Mouse (Mus musculus): Measurements from ENCODE around the gene Ckm.
A peak's percentile ranks its signal among the peaks of the same experiment; 100 is the strongest.

Gene Ckm

DNA sequence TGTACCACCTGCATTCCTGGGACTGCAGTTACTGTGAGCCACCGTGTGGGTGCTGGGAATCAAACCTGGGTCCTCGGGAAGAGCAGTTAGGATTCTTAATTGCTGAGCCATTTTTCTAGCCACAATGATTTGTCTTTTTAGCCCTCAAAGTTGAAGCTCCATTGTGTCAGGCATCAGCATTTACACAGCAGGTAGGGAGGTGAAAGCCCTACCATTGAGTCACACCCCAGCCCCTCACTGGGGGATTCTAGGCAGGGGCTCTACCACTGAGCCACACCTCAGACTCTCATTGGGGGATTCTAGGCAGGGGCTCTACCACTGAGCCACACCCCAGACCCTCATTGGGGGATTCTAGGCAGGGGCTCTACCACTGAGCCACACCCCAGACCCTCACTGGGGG is 31.7 kb downstream of the Ckm start:
- no peak for DNase-seq

DNA sequence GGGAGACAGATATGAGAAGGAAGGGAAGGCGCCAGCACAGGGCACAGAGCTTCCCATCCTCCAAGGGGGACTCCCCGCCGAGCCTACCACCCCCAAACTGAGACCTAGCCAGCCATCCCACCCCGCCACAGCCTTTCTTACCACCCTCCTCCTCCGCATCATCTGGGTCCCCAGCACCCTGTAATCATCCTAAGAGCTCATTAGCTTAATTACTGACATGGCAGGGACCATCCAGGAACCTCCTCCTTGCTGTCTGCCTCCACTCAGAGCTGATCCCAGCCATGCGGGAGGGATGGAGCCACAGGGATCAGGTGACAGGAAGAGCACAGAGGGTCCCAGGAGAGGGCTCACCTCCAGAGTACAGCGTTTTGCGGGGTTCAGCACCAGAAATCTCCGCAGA is 32.5 kb downstream of the Ckm start:
- no peak for DNase-seq

DNA sequence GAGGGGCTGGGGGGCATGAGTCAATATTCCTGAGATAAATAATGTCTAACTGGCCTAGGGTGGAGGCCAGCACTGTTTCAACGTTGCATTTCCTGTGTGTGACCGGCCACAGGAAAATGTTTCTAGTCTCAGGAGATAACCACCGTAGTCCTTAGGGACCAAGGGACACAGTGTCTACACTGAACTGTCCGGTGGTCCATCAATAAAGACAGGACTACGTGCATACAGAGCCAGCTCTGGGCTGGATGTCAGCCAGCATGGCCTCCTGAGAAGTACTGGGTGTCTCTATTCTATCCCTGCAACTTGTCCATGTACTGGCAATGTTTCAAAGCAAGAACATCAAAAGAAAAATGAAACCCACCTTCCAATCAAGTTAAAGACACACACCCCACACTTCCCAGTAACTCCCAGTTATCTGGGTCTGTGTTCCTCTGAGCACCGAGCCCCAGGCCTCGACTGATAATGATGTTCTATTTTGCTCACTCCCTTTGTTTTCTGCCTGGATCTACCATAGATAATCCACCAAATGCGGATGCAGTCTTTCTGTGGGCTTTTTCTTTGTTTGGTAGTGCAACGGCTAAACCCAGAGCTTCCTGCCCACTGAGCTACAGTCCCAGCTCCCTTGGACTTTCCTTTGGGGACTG is 37.0 kb downstream of the Ckm start:
- DNase-seq: peak in 1 of 2 experiments; percentile 37

DNA sequence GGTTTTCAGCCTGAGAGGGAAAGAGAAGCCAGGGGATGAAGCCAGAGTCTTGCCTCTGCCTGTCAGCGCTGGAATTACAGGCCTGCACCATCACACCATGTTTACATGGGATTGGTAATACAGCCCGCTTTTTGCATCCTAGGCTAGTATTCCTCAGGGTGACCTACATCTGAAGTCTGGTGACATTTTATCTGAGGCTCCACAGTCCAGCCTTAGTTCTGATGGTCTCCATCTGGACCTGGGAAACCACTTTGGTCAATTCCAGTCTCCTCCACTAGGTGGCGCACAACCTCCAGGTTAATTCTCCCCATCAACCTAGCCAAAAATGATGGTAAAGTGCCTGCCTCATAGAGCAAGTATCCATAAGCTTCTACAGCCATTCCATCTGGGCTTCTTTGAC is 38.8 kb downstream of the Ckm start:
- peak; percentile 65 to 88 for DNase-seq

DNA sequence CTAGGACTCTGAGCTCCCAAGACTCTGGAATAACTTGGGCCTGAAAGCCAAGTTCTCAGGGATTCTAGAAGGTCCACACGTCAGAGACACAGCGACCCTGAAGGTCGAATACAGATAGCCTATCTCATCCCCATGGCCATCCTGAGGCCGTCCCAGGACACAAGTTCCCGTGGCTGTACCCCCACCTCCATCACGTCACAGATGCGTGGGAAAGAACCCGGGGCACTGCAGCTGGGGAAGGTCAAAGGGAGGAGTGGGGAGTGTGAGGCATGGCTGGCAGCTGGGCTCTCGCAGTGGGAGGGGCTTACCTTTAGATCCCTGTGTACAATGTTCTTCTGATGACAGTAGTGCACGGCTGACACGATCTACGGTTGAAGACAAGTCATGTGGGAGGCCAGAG is 40.2 kb downstream of the Ckm start:
- DNase-seq: no peak

DNA sequence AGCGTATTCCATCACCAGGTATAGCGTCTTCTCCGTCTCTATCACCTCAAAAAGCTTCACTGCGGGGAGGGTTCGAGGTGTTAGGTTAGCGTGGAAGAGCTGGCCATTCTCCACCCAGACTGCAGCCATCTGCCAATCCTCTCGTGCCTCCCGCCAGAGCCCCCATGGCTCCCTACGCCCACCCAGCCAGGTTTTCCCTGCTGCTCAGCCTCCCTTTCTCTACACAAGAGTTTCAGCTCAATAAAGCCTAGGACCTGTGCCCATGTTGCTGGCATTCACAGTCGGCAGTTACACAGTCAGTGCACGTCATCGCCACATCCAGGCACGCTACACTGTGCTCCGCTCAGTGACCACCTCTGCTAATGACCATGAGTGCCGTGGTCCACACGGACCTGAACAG is 43.1 kb downstream of the Ckm start:
- DNase-seq: no peak

DNA sequence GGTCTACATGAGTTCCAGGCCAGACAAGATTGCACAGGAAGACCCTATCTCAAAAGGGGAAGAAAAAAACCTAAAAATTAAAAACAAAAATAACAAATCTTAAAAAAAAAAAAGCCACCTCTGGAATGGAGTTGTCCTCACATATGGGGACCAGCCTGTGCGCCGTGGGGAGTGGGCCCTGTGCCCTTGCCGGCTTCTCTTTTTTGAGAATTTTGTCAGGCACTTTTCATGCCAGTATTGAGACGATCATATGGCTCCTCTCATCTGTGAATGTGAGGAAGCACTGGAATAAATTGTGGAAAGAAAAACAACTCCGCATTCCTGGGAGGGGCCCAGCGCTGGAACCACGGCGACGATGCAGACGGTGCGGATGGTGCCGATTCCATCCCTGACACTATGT is 44.6 kb downstream of the Ckm start:
- no peak for DNase-seq

DNA sequence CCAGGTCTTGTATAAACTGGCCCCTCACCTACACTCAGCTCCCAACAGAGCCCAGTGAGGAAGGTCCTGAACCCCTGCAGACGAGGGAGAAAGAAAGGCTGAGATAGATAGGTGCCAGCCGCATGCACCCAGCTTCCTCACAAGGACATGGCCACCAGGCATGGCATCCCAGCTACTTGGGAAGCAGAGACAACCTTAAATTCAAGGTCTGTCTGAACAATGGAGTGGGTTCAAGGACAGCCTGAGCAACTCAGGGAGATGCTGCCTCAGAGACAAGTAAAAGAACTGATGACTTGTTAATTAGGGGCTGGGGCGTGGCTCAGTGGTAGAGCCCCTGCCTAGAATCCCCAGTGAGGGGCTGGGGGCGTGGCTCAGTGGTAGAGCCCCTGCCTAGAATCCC is 50.6 kb downstream of the Ckm start:
- no peak for DNase-seq

DNA sequence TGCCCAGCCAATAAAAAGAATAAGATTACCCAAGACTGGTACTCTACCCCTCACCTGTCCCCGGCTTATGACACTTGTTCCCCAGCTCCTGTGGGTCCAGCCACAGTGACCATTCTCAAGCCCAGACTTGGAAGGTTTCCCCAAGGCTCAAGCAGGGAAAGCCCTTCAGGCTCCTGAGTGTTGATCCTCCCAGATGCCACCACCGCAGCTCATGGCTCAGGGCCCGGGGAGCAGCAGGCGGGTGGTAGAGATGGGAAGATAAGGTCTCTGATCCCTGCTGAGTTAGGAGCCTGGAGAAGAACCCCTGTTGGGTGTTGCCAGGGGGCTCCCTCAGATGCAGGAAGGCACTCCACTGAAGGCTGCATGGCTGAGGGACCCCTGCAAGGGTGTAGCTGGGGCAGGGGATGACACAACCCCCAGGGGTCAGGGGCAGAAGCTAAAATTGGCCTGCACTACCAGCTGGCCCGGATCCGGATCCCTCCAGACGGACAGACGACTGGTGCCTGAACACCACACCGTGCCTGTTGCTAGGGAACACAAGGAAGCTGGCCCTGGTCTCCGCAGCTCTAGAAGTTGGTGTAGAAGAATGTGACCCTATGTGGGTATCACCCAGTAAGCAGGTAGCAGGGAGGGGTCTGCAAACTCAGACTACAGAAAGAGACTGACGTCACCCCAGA is 51.4 kb downstream of the Ckm start:
- DNase-seq: no peak

DNA sequence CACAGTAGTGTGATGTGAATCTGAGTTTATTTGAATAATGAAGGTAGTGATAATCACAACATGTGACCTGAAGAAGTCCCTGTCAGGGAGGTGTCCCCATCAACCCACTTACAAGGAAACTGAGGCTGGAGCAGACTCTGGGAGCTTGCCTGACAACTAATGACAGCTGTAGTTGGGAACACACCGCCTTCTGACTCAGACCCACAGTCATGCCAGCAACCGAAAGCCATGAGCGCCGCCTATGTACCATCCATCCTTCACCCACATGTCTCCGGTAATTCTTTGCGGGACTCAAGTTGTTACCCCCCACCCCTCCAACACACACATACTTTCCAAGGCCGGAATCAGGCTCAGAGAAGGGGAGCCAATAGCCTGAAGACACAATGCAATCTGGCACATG is 52.1 kb downstream of the Ckm start:
- DNase-seq: no peak

DNA sequence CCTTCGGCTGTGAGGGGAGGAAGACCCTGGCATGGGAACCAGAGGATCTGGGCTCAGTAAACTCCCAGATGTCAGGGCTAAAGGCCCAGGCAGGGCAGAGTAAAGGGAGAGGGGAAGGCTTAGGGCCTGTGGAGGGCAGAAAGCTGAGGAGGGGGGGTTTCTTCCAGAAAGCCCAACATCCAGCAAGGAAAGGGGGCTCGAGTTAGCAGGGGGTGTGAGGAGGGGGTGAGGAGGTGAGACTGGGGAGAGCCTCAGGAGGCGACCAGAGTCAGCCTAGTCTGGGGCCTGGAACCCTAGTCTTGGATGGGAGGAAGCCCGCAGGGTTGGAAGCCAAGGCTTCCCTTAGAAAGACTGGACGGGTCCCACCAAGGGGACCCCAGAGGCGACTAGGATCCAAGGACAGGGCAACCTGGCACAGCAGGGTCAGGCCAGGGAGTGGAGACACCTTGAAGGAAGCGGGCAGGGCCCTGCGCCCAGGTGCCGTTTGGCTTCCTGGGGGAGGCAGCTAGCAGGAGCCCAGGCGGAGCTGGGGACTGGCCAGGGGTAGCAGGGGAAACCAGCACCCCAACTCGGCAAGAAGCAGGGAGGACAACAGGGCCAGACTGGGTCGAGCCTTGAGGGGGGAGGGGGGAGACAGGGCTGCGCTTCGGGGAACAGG is 53.0 kb downstream of the Ckm start:
- no peak for DNase-seq

DNA sequence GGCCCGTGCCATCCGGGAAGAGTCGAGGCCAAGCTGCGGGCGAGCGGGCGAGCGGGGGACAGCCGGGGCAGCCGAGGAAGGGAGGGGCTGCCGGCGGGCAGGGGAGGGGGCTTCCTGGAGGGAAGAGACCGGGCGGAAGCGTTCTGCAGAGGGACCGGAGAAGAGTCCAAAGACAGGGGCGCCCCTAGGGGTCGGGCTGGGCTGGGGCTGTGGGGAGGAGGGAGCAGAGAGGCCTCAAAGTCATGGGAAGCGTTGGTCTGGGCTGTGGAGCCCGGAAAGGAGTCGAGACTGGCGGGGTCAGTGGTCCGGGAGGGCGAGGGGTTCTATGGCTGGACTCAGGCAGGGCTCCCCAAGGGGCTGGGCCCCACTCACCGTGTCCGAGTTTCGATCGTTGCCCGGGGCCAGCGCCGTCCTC is 53.5 kb downstream of the Ckm start:
- DNase-seq: peak; percentile 44 to 54

DNA sequence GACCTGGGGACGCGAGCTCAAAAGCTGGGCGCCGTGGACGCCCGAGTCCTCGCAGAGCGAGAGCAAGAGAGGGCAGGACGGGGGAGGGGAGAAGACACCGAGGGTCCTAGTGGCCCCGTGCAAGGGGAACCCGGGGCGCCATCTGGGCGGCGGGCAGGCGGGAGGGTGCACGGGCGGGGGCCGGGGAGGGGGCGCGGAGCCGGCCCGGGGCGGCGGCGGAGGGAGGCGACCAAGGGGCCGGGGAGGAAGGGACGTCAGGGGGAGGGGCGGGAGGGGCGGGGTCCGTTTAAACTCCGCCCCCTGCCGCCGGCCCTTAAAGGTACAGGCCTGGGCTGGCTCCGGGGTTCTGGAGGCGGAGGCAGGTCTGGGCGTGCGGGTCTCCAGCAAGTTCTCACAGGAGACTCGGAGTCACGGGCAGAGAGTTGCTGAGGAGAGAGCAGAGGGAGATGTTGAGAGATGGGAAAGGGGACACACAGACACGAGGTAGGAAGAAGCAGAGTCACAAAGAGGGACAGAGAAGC is 54.1 kb downstream of the Ckm start, which contains the start of gene Mark4:
Mark4 (minus strand) TSS at position 231 of the 521 bp plus-strand sequence.
- DNase-seq: peak; percentile 75

DNA sequence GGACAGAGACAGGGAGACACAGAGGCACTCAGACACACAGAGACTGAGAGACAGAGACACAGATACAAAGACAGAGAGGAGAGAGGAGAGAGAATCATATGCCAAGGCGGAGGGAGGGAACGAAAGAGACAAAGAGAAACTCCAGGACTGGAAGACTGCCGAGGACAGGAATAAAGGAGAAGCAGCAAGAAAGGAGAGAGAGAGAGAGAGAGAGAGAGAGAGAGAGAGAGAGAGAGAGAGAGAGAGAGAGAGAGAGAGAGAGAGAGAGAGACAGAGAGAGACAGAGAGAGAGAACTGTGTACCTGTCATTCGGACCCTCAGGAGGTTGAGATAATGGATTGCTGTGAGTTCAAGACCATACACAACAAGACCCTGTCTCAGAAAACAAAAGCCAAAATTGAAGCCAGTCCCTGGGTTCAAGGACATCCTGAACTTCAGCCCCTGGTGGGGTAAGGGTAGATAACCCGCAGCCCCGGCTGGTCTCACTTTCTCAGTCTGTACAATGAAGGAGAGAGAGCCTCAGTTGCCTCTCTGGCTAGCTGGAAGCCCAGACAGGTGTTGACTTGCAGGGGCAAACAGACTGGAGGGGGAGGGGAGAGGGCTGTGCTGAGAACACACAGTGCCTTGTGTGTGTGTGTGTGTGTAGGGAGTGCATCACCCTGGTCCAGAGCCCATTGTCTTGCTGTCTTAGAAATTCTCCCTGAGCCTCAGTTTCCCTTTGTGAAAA is 54.7 kb downstream of the Ckm start:
- no peak for DNase-seq

DNA sequence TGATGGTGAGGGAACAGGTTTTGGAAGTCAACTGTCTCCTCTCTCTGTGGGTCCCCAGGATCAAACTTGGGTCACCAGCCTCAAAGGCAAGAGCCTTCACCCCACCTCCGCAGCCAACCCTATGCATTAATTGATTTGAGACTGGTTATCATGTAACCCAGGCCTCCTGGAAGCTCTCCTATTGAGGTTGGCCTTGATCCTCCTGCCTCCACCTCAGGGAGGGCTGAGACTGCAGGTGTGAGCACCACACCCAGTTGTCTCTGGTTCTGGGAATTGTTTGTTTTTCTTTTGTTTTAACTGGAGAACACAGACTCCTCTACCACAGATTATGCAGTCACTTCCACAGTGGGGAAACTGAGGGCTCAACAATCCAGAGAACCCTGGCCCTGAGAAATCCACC is 55.9 kb downstream of the Ckm start:
- no peak for DNase-seq

DNA sequence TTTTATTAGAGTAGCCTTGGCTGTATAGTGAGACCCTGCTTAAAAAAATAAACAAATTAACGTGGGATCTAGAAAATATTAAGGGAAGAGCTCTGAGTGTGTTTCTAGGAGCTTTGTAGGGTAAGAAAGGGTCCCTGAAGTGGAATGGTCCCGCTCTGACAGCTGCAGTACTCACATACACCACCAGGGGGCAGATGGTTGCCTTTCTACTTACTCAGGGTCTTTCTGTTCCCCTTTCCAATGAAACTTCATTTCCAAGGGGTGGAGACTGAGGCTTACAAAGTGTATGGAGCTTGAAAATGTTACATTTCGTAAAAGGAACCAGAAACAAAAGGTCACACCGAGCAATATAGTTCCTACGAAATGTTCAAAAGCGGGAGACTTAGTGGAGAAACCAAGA is 56.9 kb downstream of the Ckm start:
- peak; percentile 59 to 80 for DNase-seq

DNA sequence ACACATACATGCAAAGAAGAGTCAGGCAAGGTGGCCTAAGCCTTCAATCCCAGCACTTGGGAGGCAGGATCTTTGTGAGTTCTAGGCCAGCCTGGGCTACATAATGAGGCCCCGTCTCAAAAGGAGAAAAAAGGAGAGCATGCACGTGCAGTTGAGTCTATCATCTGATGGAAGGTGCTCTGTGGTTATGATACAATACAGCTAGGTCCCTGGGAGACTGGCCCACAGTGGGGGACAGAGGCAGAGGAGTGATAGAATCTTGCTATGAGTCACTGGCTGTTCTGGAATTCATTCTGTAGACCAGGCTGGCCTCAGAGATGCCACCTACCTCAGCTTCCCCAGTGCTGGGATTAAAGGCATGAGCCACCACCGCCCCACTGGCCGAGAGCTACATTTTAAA is 57.9 kb downstream of the Ckm start:
- DNase-seq: no peak

DNA sequence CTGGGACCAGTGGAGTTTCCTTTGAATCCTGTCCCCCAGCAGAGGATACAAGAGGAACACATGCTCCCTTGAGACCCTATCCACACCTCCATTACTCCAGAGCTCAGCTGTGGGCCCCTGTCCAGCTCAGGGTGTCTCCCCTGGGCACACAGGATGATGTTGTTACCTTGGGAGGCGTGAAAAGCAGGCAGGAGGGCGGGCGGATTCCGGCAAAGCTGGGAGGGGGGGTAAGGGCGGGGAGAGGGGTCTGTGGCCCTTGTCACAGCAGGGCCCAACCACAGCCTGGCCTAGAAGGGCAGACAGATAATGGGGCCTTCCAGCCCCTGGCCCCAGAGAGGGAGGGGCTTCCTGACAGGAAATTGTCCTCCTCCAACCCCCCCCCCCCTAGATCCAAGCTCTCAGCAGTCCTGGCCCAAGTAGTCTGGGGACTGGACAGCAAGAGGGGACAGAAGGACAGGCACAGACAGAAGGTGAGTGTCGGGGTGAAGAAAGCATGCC is 58.4 kb downstream of the Ckm start, which contains the start of gene Exoc3l2:
Exoc3l2 (plus strand) TSS at position 448 of the 498 bp plus-strand sequence.
- no peak for DNase-seq

DNA sequence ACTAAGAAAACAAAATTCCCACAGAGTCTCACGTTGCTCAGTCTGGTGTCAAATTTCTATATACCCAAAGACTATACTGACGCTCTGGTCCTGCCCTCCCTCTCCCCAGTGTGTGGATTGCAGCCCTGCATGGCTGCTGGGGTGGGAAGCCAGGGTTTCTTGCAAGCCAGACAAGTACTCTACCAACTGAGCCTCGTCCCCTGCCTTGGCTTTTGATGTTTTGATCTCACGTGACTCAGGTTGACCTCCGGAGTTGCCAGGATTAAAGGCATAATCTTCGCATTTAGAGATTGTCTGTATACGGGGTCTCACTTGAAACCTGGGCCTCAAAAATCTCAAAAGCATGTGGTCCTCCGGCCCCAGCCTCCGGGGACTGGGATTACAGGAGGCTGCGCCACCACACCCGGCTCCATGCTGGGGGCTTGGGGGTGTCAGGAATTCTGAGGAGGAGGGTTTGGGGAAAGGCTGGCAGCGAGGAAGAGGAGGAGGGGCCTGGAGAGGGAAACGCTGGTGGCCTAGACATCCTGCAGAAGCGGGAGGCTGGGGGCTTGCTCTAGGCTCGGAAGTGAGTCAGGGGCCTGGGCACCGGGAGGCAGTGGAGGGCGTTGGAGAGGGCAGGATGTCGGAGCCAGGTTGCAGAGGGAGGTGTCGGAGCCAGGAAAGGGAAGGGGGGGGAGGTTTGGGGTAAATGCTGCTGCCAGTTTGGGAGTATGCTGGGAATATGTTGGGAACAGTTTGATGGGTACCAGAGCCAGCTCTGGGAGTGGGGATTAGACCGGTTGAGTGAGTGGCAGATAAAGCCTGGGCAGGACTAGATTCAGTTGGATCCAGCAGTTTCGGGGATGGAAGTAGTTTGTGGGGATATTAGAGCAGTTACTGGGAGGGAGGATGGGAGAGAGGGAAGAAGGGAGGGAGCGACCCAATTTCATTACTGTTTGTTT is 60.1 kb downstream of the Ckm start:
- DNase-seq: no peak

DNA sequence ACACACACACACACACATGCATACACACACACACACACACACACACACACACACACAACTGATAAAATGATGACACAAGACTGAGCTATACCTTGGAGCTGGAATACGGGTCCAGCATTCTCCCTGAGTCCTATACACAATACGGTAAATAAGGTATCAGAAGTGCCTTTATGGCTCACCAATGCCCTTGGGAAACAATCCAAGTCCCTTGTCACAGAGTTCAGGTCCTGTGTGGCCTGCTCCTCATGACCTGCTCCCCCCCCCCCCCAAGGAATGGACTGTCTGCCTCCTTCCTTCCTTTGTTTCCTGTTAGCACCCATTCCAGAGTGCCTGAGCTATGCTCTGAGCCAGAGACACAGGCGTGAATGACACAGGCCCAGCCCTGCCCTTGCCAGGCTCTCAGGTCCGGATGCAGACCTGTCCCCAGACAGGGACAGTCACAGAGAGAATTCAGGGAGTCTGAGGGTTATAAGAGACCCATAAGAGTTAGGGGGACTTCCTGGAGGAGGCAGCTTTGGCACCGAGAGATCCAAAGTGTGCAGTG is 62.1 kb downstream of the Ckm start:
- DNase-seq: peak in 1 of 2 experiments; percentile 53

DNA sequence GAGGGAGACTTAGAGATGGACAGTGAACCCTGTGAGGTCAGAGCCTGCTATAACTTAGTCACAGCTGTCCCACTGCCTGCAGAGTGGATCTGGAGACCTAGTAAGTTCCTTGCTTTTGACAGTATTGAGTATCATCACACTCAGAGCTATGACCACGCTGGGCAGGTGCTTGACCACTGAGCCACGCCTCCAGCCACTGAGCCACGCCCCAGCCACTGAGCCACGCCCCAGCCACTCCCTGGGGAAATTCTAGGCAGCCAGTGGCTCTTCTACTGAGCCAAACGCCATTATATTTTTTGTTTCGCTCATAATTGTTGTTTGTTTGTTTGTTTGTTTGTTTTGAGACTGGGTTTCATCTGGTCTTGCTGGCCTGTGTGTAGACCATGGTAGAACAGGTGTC is 63.1 kb downstream of the Ckm start:
- DNase-seq: peak in 1 of 2 experiments; percentile 46

DNA sequence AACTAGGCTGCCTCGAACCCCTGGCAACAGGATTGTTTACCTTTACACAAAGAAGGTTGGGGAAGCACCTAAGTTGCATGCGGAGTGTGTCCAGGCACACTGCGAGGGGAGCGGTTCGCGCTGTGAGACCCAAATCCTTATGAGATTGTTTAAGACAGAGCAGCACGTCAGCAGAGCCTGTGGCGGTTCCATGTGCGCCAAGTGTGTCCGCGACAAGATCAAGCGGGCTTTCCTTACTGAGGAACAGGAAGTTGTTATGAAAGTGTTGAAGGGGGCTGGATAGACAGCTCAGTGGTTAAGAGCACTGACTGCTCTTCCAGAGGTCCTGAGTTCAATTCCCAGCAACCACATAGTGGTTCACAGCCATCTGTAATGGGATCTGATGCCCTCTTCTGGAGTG is 63.7 kb downstream of the Ckm start:
- DNase-seq: no peak

Data from kidney, adult 8-10 months (tissue).